Mouse (Mus musculus) midbrain, embryonic 14.5 days (tissue): ENCODE data around the gene Irf6. TPM values are rescaled to one million over a fixed set of nuclear protein-coding genes. Genes with fewer than 3 reads are reported as not detected.
A peak's percentile ranks its signal among the peaks of the same experiment; 100 is the strongest.

ENCODE experiments used
- ATAC-seq: fragments of 200-750 bp; cut with Nextera tagmentation; 2 replicates; pipeline ENCODE4 v1.8.0; 2017; ENCODE audit warnings: moderate number of reproducible peaks, moderate library complexity; ENCODE audit not compliant: low FRiP score, low TSS enrichment
- DNase-seq: peaks from one replicate; pipeline ENCODE4 v3.0.0-alpha.2; 2015
- H3K27ac ChIP-seq: fragments of 300-500 bp; sonication (generic); replicated peaks from 2 replicates; pipeline ENCODE4 v1.5.1; 2014; ENCODE audit warnings: mild to moderate bottlenecking, low read depth, low read length, moderate library complexity
- H3K27me3 ChIP-seq: fragments of 300-500 bp; sonication (generic); 2 replicates; pipeline ENCODE4 v1.6.1; 2014; ENCODE audit warnings: low read length, control low read depth, mixed read lengths; ENCODE audit not compliant: control insufficient read depth, insufficient read depth
- H3K36me3 ChIP-seq: fragments of 300-500 bp; sonication (generic); 2 replicates; pipeline ENCODE4 v1.6.1; 2014; ENCODE audit warnings: low read length, control low read depth; ENCODE audit not compliant: control insufficient read depth, insufficient read depth
- H3K4me1 ChIP-seq: fragments of 300-500 bp; sonication (generic); 2 replicates; pipeline ENCODE4 v1.6.1; 2014; ENCODE audit warnings: mild to moderate bottlenecking, antibody characterized with exemption, low read length, control low read depth; ENCODE audit not compliant: control insufficient read depth, insufficient read depth
- H3K4me2 ChIP-seq: fragments of 300-500 bp; sonication (generic); 2 replicates; pipeline ENCODE4 v1.6.1; 2014; ENCODE audit warnings: mild to moderate bottlenecking, low read length, moderate library complexity
- H3K4me3 ChIP-seq: fragments of 300-500 bp; sonication (generic); replicated peaks from 2 replicates; pipeline ENCODE4 v1.5.1; 2014; ENCODE audit warnings: low read depth, low read length
- H3K9ac ChIP-seq: fragments of 300-500 bp; sonication (generic); replicated peaks from 2 replicates; pipeline ENCODE4 v1.6.1; 2014; ENCODE audit warnings: mild to moderate bottlenecking, low read length, moderate library complexity
- H3K9me3 ChIP-seq: fragments of 300-500 bp; sonication (generic); 2 replicates; pipeline ENCODE4 v1.6.1; 2016; ENCODE audit warnings: low read length, control low read depth, mixed read lengths; ENCODE audit not compliant: control insufficient read depth
- WGBS: fragments of 180-500 bp; shearing (Covaris S2); extraction: QIAGEN DNeasy Blood & Tissue Kit; methylation state at CpG from one replicate; pipeline ENCODE4 v1.1.7; 2014; 5-methylcytosine and 5-hydroxymethylcytosine counted together
- polyA plus RNA-seq: library from polyadenylated mRNA; unstranded; fragments of >200 nt; fragmentation: Nextera tagmentation; extraction: Ambion mirVana; gene quantifications from 2 replicates; pipeline ENCODE4 v1.2.1, GENCODE M21; 2014

Irf6 gene
- polyA plus RNA-seq, 1 experiment from 2014 or later: 0.92 TPM

DNA sequence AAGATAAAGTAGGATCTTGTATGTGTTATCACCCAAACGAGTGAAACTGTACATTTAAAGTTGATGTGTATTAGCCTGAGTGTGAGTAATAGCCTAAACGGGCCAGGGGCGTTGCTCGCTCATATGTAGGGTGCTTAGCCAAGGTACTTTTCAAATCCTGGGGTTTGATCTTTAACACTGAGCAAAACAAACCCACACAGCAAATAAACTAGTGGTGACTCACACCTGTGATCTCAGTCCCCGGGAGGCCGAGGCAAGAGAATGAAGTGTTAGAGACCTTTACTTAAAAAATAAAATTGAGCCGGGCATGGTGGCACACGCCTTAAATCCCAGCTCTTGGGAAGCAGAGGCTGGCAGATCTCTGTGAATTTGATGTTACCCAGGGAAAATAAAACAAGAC is 22.1 kb upstream of the Irf6 start:
- Histone ChIP-seq H3K27ac (peak overlapping the region; percentile 83), H3K27me3 (no peaks in the 10 kb centered on the region), H3K4me2 (peak overlapping the region; percentile 59), H3K4me3 (peak overlapping the region; percentile 96; the same call in 1 of the 2 replicates), H3K4me1 (peaks cover 10% of the 10 kb centered on the region), H3K9me3 (no peaks in the 10 kb centered on the region), H3K36me3 (peaks cover 20% of the 10 kb centered on the region), H3K9ac (peak overlapping the region; percentile 55; the same call in 1 of the 2 replicates)
- DNase-seq: no peak
- ATAC-seq: no peak
- WGBS: 87% methylated on average over 8 of the region's 8 CpGs

DNA sequence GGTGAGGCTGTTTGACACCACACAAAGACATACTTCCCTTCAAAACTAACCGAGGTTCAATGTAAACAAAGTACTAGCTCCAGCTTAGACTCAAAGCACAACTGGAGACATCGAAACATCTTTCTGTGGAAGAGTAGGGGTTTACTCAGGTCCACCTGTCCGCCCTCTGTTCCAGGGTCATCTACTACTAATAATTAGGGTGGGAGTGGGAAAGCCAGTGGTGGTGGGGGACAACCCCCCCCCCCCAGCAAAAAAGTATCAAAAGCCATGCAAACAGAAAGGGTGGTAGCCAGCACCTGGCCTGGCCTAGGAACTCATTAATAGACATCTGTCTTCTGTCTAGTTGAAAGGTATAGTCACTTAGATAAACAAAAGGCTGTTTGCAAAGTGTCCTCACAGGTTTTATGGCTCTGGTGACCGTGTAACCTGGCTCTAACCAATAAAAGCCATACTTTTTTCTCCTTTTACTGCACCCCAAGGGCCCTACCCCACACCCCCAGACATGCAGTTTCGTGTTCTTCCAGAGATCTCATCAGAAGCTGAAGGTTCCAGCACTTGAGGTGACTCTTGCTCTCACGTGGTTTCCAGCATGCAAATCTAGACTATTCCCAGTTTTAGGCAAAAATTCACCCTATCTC is 21.5 kb upstream of the Irf6 start:
- DNase-seq (no peak), ATAC-seq (no peak)
- no peak overlapping the region for H3K9ac ChIP-seq
- H3K27me3 ChIP-seq: no peaks in the 10 kb centered on the region
- no peaks in the 10 kb centered on the region for H3K9me3 ChIP-seq
- no peak overlapping the region for H3K4me2 ChIP-seq
- WGBS: 91% methylated on average over 6 of the region's 6 CpGs
- H3K27ac ChIP-seq: no peak overlapping the region
- H3K36me3 ChIP-seq: peaks cover 18% of the 10 kb centered on the region
- no peak overlapping the region for H3K4me3 ChIP-seq
- H3K4me1 ChIP-seq: peaks cover 10% of the 10 kb centered on the region

DNA sequence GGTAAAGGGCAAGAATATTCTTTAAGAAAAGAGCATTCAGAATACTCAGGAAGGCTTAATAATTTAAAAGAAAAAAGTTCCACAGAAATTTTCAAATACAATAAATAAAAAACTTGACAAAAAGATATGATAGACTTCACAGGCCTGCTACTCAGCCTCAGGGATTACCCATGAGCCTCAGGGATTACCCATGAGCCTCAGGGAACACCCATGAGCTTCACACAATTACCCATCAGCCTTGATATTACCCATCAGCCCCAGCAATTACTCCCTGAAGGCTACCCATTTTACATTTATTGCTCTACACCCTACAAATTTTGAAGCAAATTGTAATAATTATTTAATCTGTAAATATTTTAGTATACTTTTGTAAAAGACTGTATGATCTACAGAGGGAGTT is 20.5 kb upstream of the Irf6 start:
- no peak overlapping the region for H3K4me2 ChIP-seq
- H3K27ac ChIP-seq: no peak overlapping the region
- no peak for ATAC-seq
- no peak overlapping the region for H3K4me3 ChIP-seq
- DNase-seq: no peak
- H3K27me3 ChIP-seq: no peaks in the 10 kb centered on the region
- H3K36me3 ChIP-seq: peaks cover 8% of the 10 kb centered on the region
- H3K4me1 ChIP-seq: peaks cover 10% of the 10 kb centered on the region
- no peaks in the 10 kb centered on the region for H3K9me3 ChIP-seq
- no peak overlapping the region for H3K9ac ChIP-seq

DNA sequence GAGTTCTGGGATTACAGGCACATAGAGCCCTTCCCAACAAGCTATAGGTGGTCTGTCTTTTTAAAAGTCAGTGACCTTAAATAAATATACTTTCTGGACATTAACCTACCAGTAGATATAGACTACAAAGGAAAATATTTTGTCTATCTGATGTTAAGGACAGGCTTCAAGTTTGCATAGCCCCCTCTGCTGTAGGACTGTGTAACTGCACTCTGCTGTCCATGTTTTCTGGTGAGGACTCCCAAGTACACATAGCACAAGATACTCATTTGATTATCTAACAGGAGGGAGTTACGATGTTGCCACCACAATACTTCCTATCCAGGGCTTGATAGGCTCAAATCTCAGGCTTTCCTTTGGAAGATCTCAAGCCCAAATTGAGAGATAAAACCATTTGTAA is 19.2 kb upstream of the Irf6 start:
- ATAC-seq (no peak), DNase-seq (no peak)
- Histone ChIP-seq H3K9me3 (no peaks in the 10 kb centered on the region), H3K4me2 (no peak overlapping the region), H3K9ac (no peak overlapping the region), H3K27ac (no peak overlapping the region), H3K4me3 (no peak overlapping the region), H3K36me3 (no peaks in the 10 kb centered on the region), H3K27me3 (no peaks in the 10 kb centered on the region), H3K4me1 (peaks cover 10% of the 10 kb centered on the region)
- WGBS: 83% methylated on average over 1 of the region's 1 CpGs

DNA sequence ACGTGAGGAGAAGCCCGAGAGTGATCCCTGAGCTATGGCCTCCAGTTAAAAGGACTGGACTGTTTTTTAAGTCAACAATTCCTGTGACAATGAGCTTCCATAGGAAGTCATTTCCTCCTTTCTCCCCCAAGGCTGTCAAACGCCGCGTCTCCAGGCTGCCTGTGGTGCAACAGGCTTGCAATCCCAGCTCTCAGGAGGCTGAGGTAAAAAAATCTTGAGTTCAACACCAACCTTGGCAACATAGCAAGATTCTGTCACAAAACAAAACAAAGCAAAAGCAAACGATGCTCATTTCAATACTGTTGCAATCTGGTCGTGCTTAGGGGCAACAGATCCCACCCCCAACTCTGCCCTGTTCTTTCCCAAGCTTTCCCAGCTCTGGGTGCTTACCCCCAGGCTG is 14.8 kb upstream of the Irf6 start:
- DNase-seq: no peak
- Histone ChIP-seq H3K4me1 (no peaks in the 10 kb centered on the region), H3K27me3 (no peaks in the 10 kb centered on the region), H3K9ac (no peak overlapping the region), H3K4me3 (no peak overlapping the region), H3K9me3 (no peaks in the 10 kb centered on the region), H3K27ac (no peak overlapping the region), H3K4me2 (no peak overlapping the region), H3K36me3 (no peaks in the 10 kb centered on the region)
- ATAC-seq: no peak
- WGBS: 56% methylated on average over 7 of the region's 7 CpGs

DNA sequence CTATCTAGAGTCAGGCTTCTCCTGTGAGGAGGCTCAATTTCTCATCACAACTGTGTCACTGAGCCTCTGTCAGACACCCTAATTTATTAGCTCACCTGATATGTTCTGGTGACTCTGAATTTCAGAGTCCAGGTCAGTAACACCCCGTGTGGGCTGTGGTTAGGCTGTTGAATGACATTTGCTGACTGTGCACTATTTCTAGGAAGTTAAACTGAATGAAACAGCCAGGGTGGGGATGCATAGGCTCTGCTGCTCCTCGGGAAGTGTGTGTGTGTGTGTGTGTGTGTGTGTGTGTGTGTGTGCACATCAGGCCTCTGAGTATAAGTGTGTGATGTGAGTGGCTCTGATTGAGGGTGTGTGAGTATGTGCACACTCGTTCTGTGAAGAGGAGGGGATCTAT is 14.2 kb upstream of the Irf6 start:
- Histone ChIP-seq H3K36me3 (no peaks in the 10 kb centered on the region), H3K4me1 (no peaks in the 10 kb centered on the region), H3K9me3 (no peaks in the 10 kb centered on the region), H3K4me2 (no peak overlapping the region), H3K4me3 (no peak overlapping the region), H3K9ac (no peak overlapping the region), H3K27me3 (no peaks in the 10 kb centered on the region), H3K27ac (no peak overlapping the region)
- ATAC-seq (no peak), DNase-seq (no peak)
- 74% methylated on average over 3 of the region's 3 CpGs for WGBS

DNA sequence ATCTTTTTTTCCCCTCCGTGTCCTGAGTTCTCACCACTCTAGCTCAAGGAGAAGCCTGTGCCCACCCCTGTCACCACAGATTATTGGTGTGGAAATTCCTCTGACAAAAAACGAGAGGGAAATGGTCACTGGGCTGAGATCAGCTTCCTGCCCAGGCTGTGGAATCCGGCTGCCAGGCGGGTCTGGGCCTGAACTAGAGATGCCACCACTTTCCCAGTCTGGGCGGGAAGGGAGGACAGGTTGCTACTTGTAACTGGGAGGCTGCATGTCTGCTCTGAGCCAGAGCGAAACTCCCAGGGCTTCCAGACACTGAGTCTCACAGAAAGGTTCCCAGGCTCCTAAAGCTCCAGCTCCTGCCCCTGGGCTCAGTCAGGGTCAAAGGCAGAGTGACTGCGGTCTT is 11.8 kb upstream of the Irf6 start:
- H3K36me3 ChIP-seq: no peaks in the 10 kb centered on the region
- no peak overlapping the region for H3K9ac ChIP-seq
- ATAC-seq (no peak), DNase-seq (no peak)
- no peaks in the 10 kb centered on the region for H3K27me3 ChIP-seq
- H3K27ac ChIP-seq: no peak overlapping the region
- no peak overlapping the region for H3K4me2 ChIP-seq
- 76% methylated on average over 7 of the region's 7 CpGs for WGBS
- no peaks in the 10 kb centered on the region for H3K9me3 ChIP-seq
- H3K4me1 ChIP-seq: no peaks in the 10 kb centered on the region
- H3K4me3 ChIP-seq: no peak overlapping the region

DNA sequence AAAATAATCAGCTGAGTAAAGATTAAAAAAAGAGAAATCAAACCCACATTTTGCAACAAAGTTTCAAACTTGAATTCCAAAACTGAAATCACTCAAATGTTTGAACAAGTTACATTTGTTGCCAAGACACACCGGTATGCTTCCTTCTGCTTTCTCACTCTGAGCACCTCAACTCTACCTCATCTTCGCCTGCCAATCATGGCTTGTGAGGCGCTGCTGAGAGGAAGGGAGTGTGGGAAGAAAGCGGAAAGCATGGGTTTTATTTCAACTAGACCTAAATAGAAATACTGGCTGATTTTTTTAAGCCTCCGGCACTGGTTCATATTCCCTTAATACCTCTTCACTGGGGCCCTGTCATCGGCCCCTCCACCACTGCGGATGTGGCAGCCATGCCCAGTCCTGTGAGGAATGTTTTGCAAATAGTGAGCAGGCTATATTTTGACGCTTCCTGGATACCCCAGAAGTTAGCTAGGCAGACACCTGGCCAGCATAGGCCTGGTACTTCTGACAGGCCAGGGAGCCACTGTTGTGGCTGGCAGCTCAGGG is 10.3 kb upstream of the Irf6 start:
- Histone ChIP-seq H3K27me3 (no peaks in the 10 kb centered on the region), H3K4me3 (no peak overlapping the region), H3K9ac (no peak overlapping the region), H3K27ac (no peak overlapping the region), H3K36me3 (no peaks in the 10 kb centered on the region), H3K4me2 (no peak overlapping the region), H3K9me3 (no peaks in the 10 kb centered on the region), H3K4me1 (no peaks in the 10 kb centered on the region)
- 91% methylated on average over 8 of the region's 8 CpGs for WGBS
- ATAC-seq (no peak), DNase-seq (no peak)

DNA sequence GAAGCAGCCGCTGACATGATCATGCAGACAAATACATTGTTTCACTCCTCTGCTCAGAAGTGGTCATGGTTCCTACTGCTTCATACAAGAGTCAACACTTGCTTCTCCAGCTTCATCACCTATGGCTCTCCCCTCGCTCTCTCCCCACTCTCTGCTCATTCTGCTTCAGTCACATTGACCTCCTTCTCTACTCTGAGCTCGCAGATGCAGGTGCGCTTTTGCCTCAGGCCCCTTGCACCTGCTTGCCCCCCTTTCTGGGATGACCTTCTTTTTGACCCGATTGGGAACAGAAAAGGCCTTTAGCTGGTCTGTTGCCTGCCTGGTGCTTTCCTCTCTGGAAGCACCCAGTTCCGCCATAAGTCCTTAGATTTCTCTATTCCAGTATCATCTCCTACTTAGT is 8.4 kb upstream of the Irf6 start:
- Histone ChIP-seq H3K4me2 (no peak overlapping the region), H3K9ac (no peak overlapping the region), H3K4me1 (no peaks in the 10 kb centered on the region), H3K4me3 (no peak overlapping the region), H3K27ac (no peak overlapping the region), H3K9me3 (no peaks in the 10 kb centered on the region), H3K36me3 (no peaks in the 10 kb centered on the region), H3K27me3 (no peaks in the 10 kb centered on the region)
- ATAC-seq (no peak), DNase-seq (no peak)
- WGBS: 90% methylated on average over 6 of the region's 6 CpGs
